Mouse (Mus musculus): ENCODE measurements around the gene Gdpgp1. TPM values are rescaled to one million over a fixed set of nuclear protein-coding genes. Genes with fewer than 3 reads are reported as not detected.

The Gdpgp1 gene
- polyA plus RNA-seq, 1 experiment = 5.3 TPM

DNA sequence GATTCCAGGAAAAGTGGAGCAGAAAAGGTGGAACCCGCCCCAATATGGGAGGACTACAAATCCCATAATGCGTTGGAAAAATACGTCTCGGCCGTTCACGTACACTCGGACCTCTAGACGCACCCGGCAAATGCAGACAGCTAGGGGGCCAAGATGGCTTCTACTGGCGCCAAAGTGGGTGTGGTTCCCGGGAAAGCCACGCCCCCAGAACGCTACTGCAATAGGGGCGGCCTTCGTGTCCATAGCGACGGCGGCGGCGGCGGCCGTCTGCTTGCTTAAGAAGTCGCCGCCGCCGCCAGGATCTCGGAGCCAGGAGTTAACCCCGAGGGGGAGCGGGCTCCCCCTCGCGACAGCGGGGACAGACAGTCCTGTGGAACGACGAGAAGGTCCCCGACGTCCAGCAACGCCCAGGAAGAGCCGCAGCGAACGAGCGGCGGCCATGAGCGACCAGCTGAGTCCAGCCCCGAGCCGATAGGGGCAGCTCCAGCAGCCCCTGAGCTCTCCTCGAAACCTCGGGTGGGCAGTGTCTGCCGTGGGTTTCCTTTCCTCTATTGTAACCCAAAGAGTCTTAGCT, 13.6 kb downstream of the Gdpgp1 start, which contains the start of gene Ttll13:
TSS of gene Ttll13 (plus strand) at position 229 of the 574 bp plus-strand sequence.
- H3K27ac ChIP-seq (ENCODE audit: control insufficient read depth, insufficient read depth, low read length) = no peak within 1 kb of the TSS
- TF ChIP-seq POLR2A (IDR thresholded peaks at IDR 0.05; ENCODE audit: control insufficient read depth, extremely low read depth, insufficient read depth, low read length, poor library complexity) (no peak), CTCF (IDR thresholded peaks at IDR 0.05; ENCODE audit: borderline replicate concordance, control insufficient read depth, extremely low read depth, insufficient read depth, low read length, poor library complexity) (peak; percentile 82)
- no peaks in the 10 kb centered on the region for H3K36me3 ChIP-seq (ENCODE audit: control insufficient read depth, insufficient read depth, low read length)
- peak; percentile 96 for DNase-seq
- no peaks in the 10 kb centered on the region for H3K27me3 ChIP-seq (ENCODE audit: control insufficient read depth, insufficient read depth, low read length)
- under 1% methylated on average over 48 of the region's 48 CpGs for WGBS
- peak within 1 kb of the TSS; percentile 48 for H3K4me3 ChIP-seq (ENCODE audit: control insufficient read depth, insufficient read depth, low read length)
- H3K4me1 ChIP-seq (replicated peaks; ENCODE audit: control insufficient read depth, insufficient read depth, low read length) = 0 out of 2 replicates have a peak, but pooled peaks cover 2% of the 10 kb centered on the region

DNA sequence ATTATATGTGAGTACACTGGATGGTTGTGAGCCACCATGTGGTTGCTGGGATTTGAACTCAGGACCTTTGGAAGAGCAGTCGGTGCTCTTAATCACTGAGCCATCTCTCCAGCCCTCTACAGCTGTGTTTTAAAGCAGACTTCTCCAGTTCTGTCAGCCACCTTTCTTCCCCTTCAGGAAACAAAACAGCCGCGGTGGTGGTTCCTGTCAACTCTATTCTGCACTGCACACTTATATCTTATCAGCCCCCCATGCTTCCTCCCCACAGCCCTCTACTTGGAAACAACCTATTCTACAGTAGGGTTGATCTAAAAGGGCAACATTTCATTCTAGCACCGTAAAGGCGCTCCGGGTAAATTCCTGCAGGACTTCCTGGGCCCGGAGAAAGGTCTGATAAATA, 14.2 kb downstream of the Gdpgp1 start:
- H3K27me3 ChIP-seq (ENCODE audit: control insufficient read depth, insufficient read depth, low read length) = no peaks in the 10 kb centered on the region
- DNase-seq = peak; percentile 19
- no peaks in the 10 kb centered on the region for H3K36me3 ChIP-seq (ENCODE audit: control insufficient read depth, insufficient read depth, low read length)
- WGBS = 16% methylated on average over 7 of the region's 7 CpGs
- TF ChIP-seq CTCF (IDR thresholded peaks at IDR 0.05; ENCODE audit: borderline replicate concordance, control insufficient read depth, extremely low read depth, insufficient read depth, low read length, poor library complexity) (no peak), POLR2A (IDR thresholded peaks at IDR 0.05; ENCODE audit: control insufficient read depth, extremely low read depth, insufficient read depth, low read length, poor library complexity) (no peak)
- no peak overlapping the region for H3K4me3 ChIP-seq (ENCODE audit: control insufficient read depth, insufficient read depth, low read length)
- 0 out of 2 replicates have a peak, but pooled peaks cover 2% of the 10 kb centered on the region for H3K4me1 ChIP-seq (replicated peaks; ENCODE audit: control insufficient read depth, insufficient read depth, low read length)
- H3K27ac ChIP-seq (ENCODE audit: control insufficient read depth, insufficient read depth, low read length) = no peak overlapping the region

DNA sequence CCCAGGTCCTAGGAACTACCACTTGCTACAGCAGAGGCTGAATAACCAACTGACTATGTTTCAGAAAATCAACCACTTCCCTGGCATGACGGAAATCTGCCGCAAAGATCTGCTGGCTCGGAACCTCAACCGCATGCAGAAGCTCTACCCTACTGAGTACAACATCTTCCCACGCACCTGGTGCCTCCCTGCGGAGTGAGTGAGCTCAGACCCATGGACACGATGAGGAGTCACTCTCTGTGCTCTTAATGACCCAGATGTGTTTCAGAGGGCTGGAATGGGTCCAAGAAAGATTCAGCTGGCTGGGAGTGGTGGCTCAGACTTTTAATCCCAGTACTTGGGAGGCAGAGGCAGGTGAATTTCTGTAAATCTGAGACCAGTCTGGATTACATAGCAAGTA, 19.8 kb downstream of the Gdpgp1 start:
- H3K36me3 ChIP-seq (ENCODE audit: control insufficient read depth, insufficient read depth, low read length) = no peaks in the 10 kb centered on the region
- no peak overlapping the region for H3K27ac ChIP-seq (ENCODE audit: control insufficient read depth, insufficient read depth, low read length)
- peaks cover 10% of the 10 kb centered on the region for H3K4me1 ChIP-seq (replicated peaks; ENCODE audit: control insufficient read depth, insufficient read depth, low read length)
- no peak overlapping the region for H3K4me3 ChIP-seq (ENCODE audit: control insufficient read depth, insufficient read depth, low read length)
- WGBS = 85% methylated on average over 7 of the region's 7 CpGs
- TF ChIP-seq POLR2A (IDR thresholded peaks at IDR 0.05; ENCODE audit: control insufficient read depth, extremely low read depth, insufficient read depth, low read length, poor library complexity) = no peak
- TF ChIP-seq CTCF (IDR thresholded peaks at IDR 0.05; ENCODE audit: borderline replicate concordance, control insufficient read depth, extremely low read depth, insufficient read depth, low read length, poor library complexity) = no peak
- H3K27me3 ChIP-seq (ENCODE audit: control insufficient read depth, insufficient read depth, low read length) = no peaks in the 10 kb centered on the region
- DNase-seq = no peak

DNA sequence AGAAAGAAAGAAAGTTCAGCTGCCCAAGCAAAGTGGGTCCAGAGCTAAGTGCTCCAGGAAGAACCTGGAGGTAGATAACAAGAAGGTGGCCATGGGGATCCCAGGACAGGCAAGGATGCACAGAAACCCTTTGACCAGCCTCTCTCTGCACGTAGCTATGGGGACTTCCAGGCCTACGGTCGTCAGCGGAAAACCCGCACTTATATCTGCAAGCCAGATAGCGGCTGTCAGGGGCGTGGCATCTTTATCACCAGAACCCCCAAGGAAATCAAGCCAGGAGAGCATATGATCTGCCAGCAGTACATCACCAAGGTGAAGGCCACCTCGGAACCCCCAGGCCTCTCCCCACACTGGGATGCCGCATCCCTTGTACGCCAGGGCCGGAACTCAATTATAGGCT, 20.2 kb downstream of the Gdpgp1 start:
- peaks cover 10% of the 10 kb centered on the region for H3K4me1 ChIP-seq (replicated peaks; ENCODE audit: control insufficient read depth, insufficient read depth, low read length)
- no peak overlapping the region for H3K27ac ChIP-seq (ENCODE audit: control insufficient read depth, insufficient read depth, low read length)
- 94% methylated on average over 11 of the region's 11 CpGs for WGBS
- H3K4me3 ChIP-seq (ENCODE audit: control insufficient read depth, insufficient read depth, low read length) = no peak overlapping the region
- TF ChIP-seq POLR2A (IDR thresholded peaks at IDR 0.05; ENCODE audit: control insufficient read depth, extremely low read depth, insufficient read depth, low read length, poor library complexity) = no peak
- TF ChIP-seq CTCF (IDR thresholded peaks at IDR 0.05; ENCODE audit: borderline replicate concordance, control insufficient read depth, extremely low read depth, insufficient read depth, low read length, poor library complexity) = no peak
- no peak for DNase-seq
- no peaks in the 10 kb centered on the region for H3K36me3 ChIP-seq (ENCODE audit: control insufficient read depth, insufficient read depth, low read length)
- no peaks in the 10 kb centered on the region for H3K27me3 ChIP-seq (ENCODE audit: control insufficient read depth, insufficient read depth, low read length)

DNA sequence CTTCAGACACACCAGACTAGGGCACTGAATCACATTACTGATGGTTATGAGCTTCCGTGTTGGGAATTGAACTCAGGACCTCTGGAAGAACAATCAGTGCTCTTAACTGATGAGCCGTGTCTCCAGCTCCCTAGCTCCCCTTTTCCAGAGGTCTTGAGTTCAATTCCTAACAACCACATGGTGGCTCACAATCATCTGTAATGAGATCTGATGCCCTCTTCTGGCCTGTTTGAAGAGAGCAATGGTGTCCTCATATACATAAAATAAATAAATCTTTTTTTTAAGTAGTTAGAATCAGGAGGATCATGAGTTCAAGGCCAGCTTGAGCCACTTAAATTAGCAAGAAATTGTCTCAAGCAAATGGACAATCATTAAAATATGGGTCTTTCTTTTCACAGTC, 23.3 kb downstream of the Gdpgp1 start:
- H3K4me1 ChIP-seq (replicated peaks; ENCODE audit: control insufficient read depth, insufficient read depth, low read length) = peaks cover 14% of the 10 kb centered on the region
- no peak overlapping the region for H3K27ac ChIP-seq (ENCODE audit: control insufficient read depth, insufficient read depth, low read length)
- WGBS = 83% methylated on average over 2 of the region's 2 CpGs
- no peaks in the 10 kb centered on the region for H3K27me3 ChIP-seq (ENCODE audit: control insufficient read depth, insufficient read depth, low read length)
- DNase-seq = no peak
- no peaks in the 10 kb centered on the region for H3K36me3 ChIP-seq (ENCODE audit: control insufficient read depth, insufficient read depth, low read length)
- H3K4me3 ChIP-seq (ENCODE audit: control insufficient read depth, insufficient read depth, low read length) = no peak overlapping the region
- no peak for TF ChIP-seq CTCF (IDR thresholded peaks at IDR 0.05; ENCODE audit: borderline replicate concordance, control insufficient read depth, extremely low read depth, insufficient read depth, low read length, poor library complexity)

DNA sequence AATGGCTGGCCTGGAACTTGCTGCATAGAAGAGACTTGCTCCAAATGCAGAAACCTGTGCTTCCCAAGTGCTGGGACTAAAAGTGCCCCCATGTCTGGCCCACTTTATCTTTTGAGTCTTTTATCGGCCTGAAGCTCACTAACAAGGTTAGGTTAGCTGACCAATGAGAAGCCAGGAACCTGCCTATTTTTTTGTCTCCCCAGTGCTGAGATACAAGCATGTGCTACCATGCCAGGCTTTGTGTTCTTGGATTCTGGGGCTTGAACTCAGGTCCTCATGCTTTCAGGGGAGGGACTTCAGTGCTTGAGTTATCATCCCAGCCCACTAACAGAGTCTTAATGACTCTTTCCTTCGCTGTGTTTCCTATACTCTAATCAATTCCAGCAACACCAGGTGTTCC, 25.0 kb downstream of the Gdpgp1 start:
- Histone ChIP-seq H3K4me1 (replicated peaks; ENCODE audit: control insufficient read depth, insufficient read depth, low read length) (peaks cover 18% of the 10 kb centered on the region), H3K27ac (ENCODE audit: control insufficient read depth, insufficient read depth, low read length) (no peak overlapping the region), H3K4me3 (ENCODE audit: control insufficient read depth, insufficient read depth, low read length) (no peak overlapping the region), H3K36me3 (ENCODE audit: control insufficient read depth, insufficient read depth, low read length) (no peaks in the 10 kb centered on the region), H3K27me3 (ENCODE audit: control insufficient read depth, insufficient read depth, low read length) (no peaks in the 10 kb centered on the region)
- no peak for DNase-seq
- WGBS = 91% methylated on average over 2 of the region's 2 CpGs
- TF ChIP-seq POLR2A (IDR thresholded peaks at IDR 0.05; ENCODE audit: control insufficient read depth, extremely low read depth, insufficient read depth, low read length, poor library complexity) = no peak
- TF ChIP-seq CTCF (IDR thresholded peaks at IDR 0.05; ENCODE audit: borderline replicate concordance, control insufficient read depth, extremely low read depth, insufficient read depth, low read length, poor library complexity) = no peak
